Mouse (Mus musculus) heart, embryonic 16.5 days (tissue): ENCODE measurements at regions not wholly inside any gene's neighbourhood (a gene's known extent, or its start where the extent isn't known, plus 50 kb on each side); places are given as distances from the start of the nearest gene placed in this dataset.

Source experiments
- ATAC-seq: fragments of 200-750 bp; cut with Nextera tagmentation; replicated peaks from 2 replicates; pipeline ENCODE4 v1.8.0; 2017; ENCODE audit warnings: moderate number of reproducible peaks; ENCODE audit not compliant: insufficient read depth, low FRiP score; ENCODE audit errors: extremely low read depth
- H3K27ac ChIP-seq: fragments of 300-500 bp; sonication (generic); 2 replicates; pipeline ENCODE4 v1.5.1; 2014; ENCODE audit warnings: mild to moderate bottlenecking, low read length, control low read depth, moderate library complexity
- H3K27me3 ChIP-seq: fragments of 300-500 bp; sonication (generic); 2 replicates; pipeline ENCODE4 v1.6.1; 2014; ENCODE audit warnings: low read length, mixed read lengths; ENCODE audit not compliant: control insufficient read depth, insufficient read depth
- H3K36me3 ChIP-seq: fragments of 300-500 bp; sonication (generic); 2 replicates; pipeline ENCODE4 v1.6.1; 2014; ENCODE audit not compliant: control insufficient read depth, insufficient read depth
- H3K4me1 ChIP-seq: fragments of 300-500 bp; sonication (generic); 2 replicates; pipeline ENCODE4 v1.6.1; 2014; ENCODE audit warnings: low read length, mixed read lengths; ENCODE audit not compliant: control insufficient read depth, insufficient read depth
- H3K4me2 ChIP-seq: fragments of 300-500 bp; sonication (generic); 2 replicates; pipeline ENCODE4 v1.6.1; 2014; ENCODE audit warnings: low read depth, mild to moderate bottlenecking, control low read depth, low read length
- H3K4me3 ChIP-seq: fragments of 300-500 bp; sonication (generic); 2 replicates; pipeline ENCODE4 v1.5.1; 2014; ENCODE audit warnings: mild to moderate bottlenecking, control low read depth, low read length
- H3K9ac ChIP-seq: fragments of 300-500 bp; sonication (generic); 2 replicates; pipeline ENCODE4 v1.6.1; 2014; ENCODE audit warnings: low read length, control low read depth
- H3K9me3 ChIP-seq: fragments of 300-500 bp; sonication (generic); replicated peaks from 2 replicates; pipeline ENCODE4 v1.6.1; 2016; ENCODE audit warnings: low read length; ENCODE audit not compliant: control insufficient read depth
- WGBS: fragments of 180-500 bp; shearing (Covaris S2); extraction: QIAGEN DNeasy Blood & Tissue Kit; methylation state at CpG from one replicate; pipeline ENCODE4 v1.1.7; 2014; 5-methylcytosine and 5-hydroxymethylcytosine counted together

DNA sequence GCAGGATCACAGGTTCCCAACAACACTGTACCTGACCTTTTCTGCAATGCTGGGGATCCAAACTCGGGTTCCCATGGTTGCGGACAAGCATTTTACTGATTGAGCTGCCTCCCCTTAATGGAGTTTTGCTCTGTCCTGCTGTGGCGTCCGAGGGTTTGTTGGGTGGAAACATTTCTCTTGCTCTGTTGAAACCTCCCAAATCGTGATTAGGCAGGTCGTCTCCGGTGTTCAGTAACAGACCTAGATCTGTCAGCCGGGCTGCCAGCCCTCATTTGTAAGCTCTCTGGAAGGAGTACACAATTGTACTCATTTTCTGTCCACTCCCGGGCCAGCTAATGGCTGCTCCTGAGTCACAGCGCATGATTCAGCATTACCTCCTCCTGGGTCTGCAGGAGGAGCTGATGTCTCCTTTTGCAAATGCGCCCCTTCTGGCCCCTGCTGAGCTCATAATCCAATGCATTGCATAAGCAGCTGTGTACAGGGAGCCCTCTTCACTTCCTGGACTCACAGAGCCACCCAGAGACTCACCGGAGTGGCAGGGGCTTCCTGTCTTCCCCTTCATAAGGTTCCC is 49.8 kb upstream of the Sipa1l2 start:
- ATAC-seq, result 0 out of 2 replicates have a peak, but pooled peaks have one; percentile 19
- Histone ChIP-seq H3K36me3 (no peaks in the 10 kb centered on the region), H3K27ac (0 out of 2 replicates have a peak overlapping the region, but pooled peaks have one; percentile 18), H3K4me3 (no peak overlapping the region), H3K4me1 (peaks cover 29% of the 10 kb centered on the region), H3K9ac (peak overlapping the region; percentile 34), H3K9me3 (no peaks in the 10 kb centered on the region), H3K4me2 (no peak overlapping the region), H3K27me3 (no peaks in the 10 kb centered on the region)
- WGBS, result 41% methylated on average over 12 of the region's 12 CpGs
